In the genomic region with DNA sequence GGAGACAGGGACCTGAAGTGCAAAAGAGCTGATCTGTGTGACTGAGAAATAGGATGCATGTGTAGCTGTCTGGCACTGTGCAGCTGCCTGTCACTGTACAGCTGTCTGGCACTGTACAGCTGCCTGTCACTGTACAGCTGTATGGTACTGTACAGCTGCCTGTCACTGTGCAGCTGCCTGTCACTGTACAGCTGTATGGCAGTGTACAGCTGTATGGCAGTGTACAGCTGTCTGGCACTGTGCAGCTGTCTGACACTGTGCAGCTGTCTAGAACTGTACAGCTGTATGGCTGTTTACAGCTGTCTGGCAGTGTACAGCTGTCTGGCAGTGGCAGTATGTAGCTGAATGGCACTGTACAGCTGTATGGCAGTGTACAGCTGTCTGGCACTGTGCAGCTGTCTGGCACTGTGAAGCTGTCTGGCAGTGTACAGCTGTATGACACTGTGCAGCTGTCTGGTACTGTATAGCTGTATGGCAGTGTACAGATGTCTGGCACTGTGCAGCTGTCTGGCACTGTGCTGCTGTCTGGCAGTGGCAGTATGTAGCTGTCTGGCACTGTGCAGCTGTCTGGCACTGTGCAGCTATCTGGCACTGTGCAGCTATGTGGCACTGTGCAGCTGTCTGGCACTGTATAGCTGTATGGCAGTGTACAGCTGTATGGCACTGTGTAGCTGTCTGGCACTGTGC, we compare ENCODE assay signal across 14 mouse cellular contexts.
DNase-seq lines count a peak whose midpoint lies in the region; ATAC-seq and TF ChIP-seq lines count a peak whose summit lies in the region.
"Had no signal": no experiment of that assay in that cellular context is flagged by ENCODE, and none has a peak within 500 bp of the region (broad histone marks: within the 10 kb centered on the region; RNA-seq: fewer than 3 reads in every experiment).

No protein-coding gene starts in this region.

- no peaks in the 10 kb centered on the region for H3K36me3 ChIP-seq in heart, embryonic 16.5 days (ENCODE audit: control insufficient read depth, insufficient read depth)
- H3K36me3 ChIP-seq in midbrain, embryonic 12.5 days: no peaks in the 10 kb centered on the region
- no peaks in the 10 kb centered on the region for H3K36me3 ChIP-seq in midbrain, embryonic 14.5 days (ENCODE audit: control insufficient read depth, insufficient read depth, low read length)
- no peaks in the 10 kb centered on the region for H3K36me3 ChIP-seq in hindbrain, postnatal 0 days (ENCODE audit: insufficient read depth, low read length)
- no peaks in the 10 kb centered on the region for H3K36me3 ChIP-seq in splenic B cell, adult 2 months (ENCODE audit: control insufficient read depth, insufficient read depth, low read length, poor library complexity, severe bottlenecking)

- no peak overlapping the region for H3K27ac ChIP-seq in heart, embryonic 16.5 days (ENCODE audit: low read length)
- H3K27ac ChIP-seq in midbrain, embryonic 12.5 days (replicated peaks): no peak overlapping the region
- no peak overlapping the region for H3K27ac ChIP-seq in midbrain, embryonic 14.5 days (replicated peaks; ENCODE audit: low read depth, low read length)
- no peak overlapping the region for H3K27ac ChIP-seq in hindbrain, postnatal 0 days

- no peak for DNase-seq in heart, postnatal 25 days (ENCODE audit: low spot score)
- DNase-seq in midbrain, embryonic 14.5 days: no peak
- no peak for DNase-seq in hindbrain, postnatal 0 days (ENCODE audit: low spot score)
- DNase-seq in splenic B cell, adult 2 months (ENCODE audit: low read depth, low spot score): peak; percentile 1
- DNase-seq in ovary, postnatal 10 days (ENCODE audit: low spot score): no peak
- DNase-seq: cerebellum, adult 8-10 months; gastrocnemius, postnatal 25 days; heart, postnatal 14 days; kidney, adult 9 months; layer of hippocampus, adult 9-11 months; left cerebral cortex, postnatal 4 days; thymus, adult 18-20 months had no signal

- H3K9me3 ChIP-seq in heart, embryonic 16.5 days (replicated peaks; ENCODE audit: control insufficient read depth, low read length): no peaks in the 10 kb centered on the region
- H3K9me3 ChIP-seq in midbrain, embryonic 12.5 days: no peaks in the 10 kb centered on the region
- no peaks in the 10 kb centered on the region for H3K9me3 ChIP-seq in midbrain, embryonic 14.5 days (ENCODE audit: control insufficient read depth, low read length)
- no peaks in the 10 kb centered on the region for H3K9me3 ChIP-seq in hindbrain, postnatal 0 days (ENCODE audit: low read length)

- H3K27me3 ChIP-seq in heart, embryonic 16.5 days (ENCODE audit: control insufficient read depth, insufficient read depth, low read length): no peaks in the 10 kb centered on the region
- no peaks in the 10 kb centered on the region for H3K27me3 ChIP-seq in midbrain, embryonic 12.5 days
- H3K27me3 ChIP-seq in midbrain, embryonic 14.5 days (ENCODE audit: control insufficient read depth, insufficient read depth, low read length): no peaks in the 10 kb centered on the region
- H3K27me3 ChIP-seq in hindbrain, postnatal 0 days (ENCODE audit: insufficient read depth, low read length): no peaks in the 10 kb centered on the region
- H3K27me3 ChIP-seq in splenic B cell, adult 2 months (ENCODE audit: control insufficient read depth, insufficient read depth, low read length, poor library complexity, severe bottlenecking): no peaks in the 10 kb centered on the region; the same call in 1 of the 2 replicates

- ATAC-seq in heart, embryonic 16.5 days (replicated peaks; ENCODE audit: extremely low read depth, insufficient read depth, low FRiP score): 0 out of 2 replicates have a peak, but pooled peaks have one; percentile 10
- ATAC-seq in midbrain, embryonic 12.5 days (ENCODE audit: low FRiP score, low read depth): 0 out of 2 replicates have a peak, but pooled peaks have one; percentile 30
- ATAC-seq in midbrain, embryonic 14.5 days (ENCODE audit: low FRiP score, low TSS enrichment): no peak
- peak; percentile 53 for ATAC-seq in hindbrain, postnatal 0 days

- peaks cover 22% of the 10 kb centered on the region for H3K4me1 ChIP-seq in heart, embryonic 16.5 days (ENCODE audit: control insufficient read depth, insufficient read depth, low read length)
- H3K4me1 ChIP-seq in midbrain, embryonic 12.5 days: no peaks in the 10 kb centered on the region
- no peaks in the 10 kb centered on the region for H3K4me1 ChIP-seq in midbrain, embryonic 14.5 days (ENCODE audit: control insufficient read depth, insufficient read depth, low read length)
- no peaks in the 10 kb centered on the region for H3K4me1 ChIP-seq in hindbrain, postnatal 0 days (ENCODE audit: insufficient read depth, low read length)

- no peak overlapping the region for H3K4me2 ChIP-seq in heart, embryonic 16.5 days (ENCODE audit: low read depth, low read length)
- H3K4me2 ChIP-seq in midbrain, embryonic 12.5 days (replicated peaks): no peak overlapping the region
- no peak overlapping the region for H3K4me2 ChIP-seq in midbrain, embryonic 14.5 days (ENCODE audit: low read length)
- H3K4me2 ChIP-seq in hindbrain, postnatal 0 days (ENCODE audit: low read depth, low read length): no peak overlapping the region

- intact Hi-C loops in heart, postnatal 25 days (cut with DNase I): no loop called here

- no peak for TF ChIP-seq CTCF in hindbrain, postnatal 0 days (IDR thresholded peaks at IDR 0.05; ENCODE audit: low read depth)

- H3K9ac ChIP-seq in heart, embryonic 16.5 days (ENCODE audit: low read length): no peak overlapping the region
- no peak overlapping the region for H3K9ac ChIP-seq in midbrain, embryonic 12.5 days (replicated peaks)
- no peak overlapping the region for H3K9ac ChIP-seq in midbrain, embryonic 14.5 days (replicated peaks; ENCODE audit: low read length)
- H3K9ac ChIP-seq in hindbrain, postnatal 0 days (replicated peaks; ENCODE audit: low read length): no peak overlapping the region

- no peak overlapping the region for H3K4me3 ChIP-seq in heart, embryonic 16.5 days (ENCODE audit: low read length)
- H3K4me3 ChIP-seq in midbrain, embryonic 12.5 days: no peak overlapping the region
- H3K4me3 ChIP-seq in midbrain, embryonic 14.5 days (replicated peaks; ENCODE audit: low read depth, low read length): no peak overlapping the region
- no peak overlapping the region for H3K4me3 ChIP-seq in hindbrain, postnatal 0 days (ENCODE audit: low read length)
